Mouse (Mus musculus) retina, postnatal 7 days (tissue): ENCODE measurements at regions not wholly inside any gene's neighbourhood (a gene's known extent, or its start where the extent isn't known, plus 50 kb on each side); places are given as distances from the start of the nearest gene placed in this dataset.

ENCODE experiments used
- DNase-seq: peaks from one replicate; pipeline ENCODE4 v3.0.0-alpha.2; 2012; ENCODE audit warnings: low read depth, low spot score

- DNase-seq, result no peak
Observed at GRCm38 (mm10) chr2:46360049-46360712, 1243.0 kb upstream of the Zeb2 start.

- DNase-seq, result no peak
Observed at GRCm38 (mm10) chr2:46358225-46358624, 1241.0 kb upstream of the Zeb2 start.

GRCm38 (mm10) chr2:46356651-46357050 is 1239.5 kb upstream of the Zeb2 start:
- no peak for DNase-seq

- DNase-seq, result no peak
Observed at GRCm38 (mm10) chr2:46340694-46341093, 1223.5 kb upstream of the Zeb2 start.

GRCm38 (mm10) chr2:46316666-46317065 is 1199.5 kb upstream of the Zeb2 start:
- no peak for DNase-seq

- DNase-seq, result no peak
Observed at GRCm38 (mm10) chr2:46315243-46315642, 1198.0 kb upstream of the Zeb2 start.

GRCm38 (mm10) chr2:46307582-46308153 is 1190.5 kb upstream of the Zeb2 start:
- no peak for DNase-seq

- DNase-seq, result no peak
Observed at GRCm38 (mm10) chr2:46302627-46303026, 1185.4 kb upstream of the Zeb2 start.

- no peak for DNase-seq
Observed at GRCm38 (mm10) chr2:46297274-46297843, 1180.2 kb upstream of the Zeb2 start.

- DNase-seq, result no peak
Observed at GRCm38 (mm10) chr2:46283929-46284598, 1166.9 kb upstream of the Zeb2 start.

GRCm38 (mm10) chr2:46280822-46281221 is 1163.6 kb upstream of the Zeb2 start:
- DNase-seq, result no peak

- DNase-seq, result no peak
Observed at GRCm38 (mm10) chr2:46261618-46262017, 1144.4 kb upstream of the Zeb2 start.

- no peak for DNase-seq
Observed at GRCm38 (mm10) chr2:46251562-46251961, 1134.4 kb upstream of the Zeb2 start.

GRCm38 (mm10) chr2:46245717-46246116 is 1128.5 kb upstream of the Zeb2 start:
- no peak for DNase-seq

GRCm38 (mm10) chr2:46244697-46245096 is 1127.5 kb upstream of the Zeb2 start:
- DNase-seq, result no peak

GRCm38 (mm10) chr2:46242806-46243205 is 1125.6 kb upstream of the Zeb2 start:
- DNase-seq, result peak; percentile 5

GRCm38 (mm10) chr2:46239874-46240273 is 1122.7 kb upstream of the Zeb2 start:
- no peak for DNase-seq

GRCm38 (mm10) chr2:46230791-46231450 is 1113.7 kb upstream of the Zeb2 start:
- no peak for DNase-seq

- no peak for DNase-seq
Observed at GRCm38 (mm10) chr2:46218336-46218957, 1101.3 kb upstream of the Zeb2 start.

GRCm38 (mm10) chr2:46199341-46199740 is 1082.1 kb upstream of the Zeb2 start:
- DNase-seq, result no peak

GRCm38 (mm10) chr2:46187265-46187888 is 1070.2 kb upstream of the Zeb2 start:
- DNase-seq, result no peak
